Mouse (Mus musculus): ENCODE measurements around the gene Fam43a.

Fam43a gene

GRCm38 (mm10) chr16:30599491-30600268, at the start of gene Fam43a:
Fam43a (plus strand) TSS chr16:30599723.
- DNase-seq (ENCODE audit: low spot score in 2 of 2), result peak; percentile 63 to 70

DNA sequence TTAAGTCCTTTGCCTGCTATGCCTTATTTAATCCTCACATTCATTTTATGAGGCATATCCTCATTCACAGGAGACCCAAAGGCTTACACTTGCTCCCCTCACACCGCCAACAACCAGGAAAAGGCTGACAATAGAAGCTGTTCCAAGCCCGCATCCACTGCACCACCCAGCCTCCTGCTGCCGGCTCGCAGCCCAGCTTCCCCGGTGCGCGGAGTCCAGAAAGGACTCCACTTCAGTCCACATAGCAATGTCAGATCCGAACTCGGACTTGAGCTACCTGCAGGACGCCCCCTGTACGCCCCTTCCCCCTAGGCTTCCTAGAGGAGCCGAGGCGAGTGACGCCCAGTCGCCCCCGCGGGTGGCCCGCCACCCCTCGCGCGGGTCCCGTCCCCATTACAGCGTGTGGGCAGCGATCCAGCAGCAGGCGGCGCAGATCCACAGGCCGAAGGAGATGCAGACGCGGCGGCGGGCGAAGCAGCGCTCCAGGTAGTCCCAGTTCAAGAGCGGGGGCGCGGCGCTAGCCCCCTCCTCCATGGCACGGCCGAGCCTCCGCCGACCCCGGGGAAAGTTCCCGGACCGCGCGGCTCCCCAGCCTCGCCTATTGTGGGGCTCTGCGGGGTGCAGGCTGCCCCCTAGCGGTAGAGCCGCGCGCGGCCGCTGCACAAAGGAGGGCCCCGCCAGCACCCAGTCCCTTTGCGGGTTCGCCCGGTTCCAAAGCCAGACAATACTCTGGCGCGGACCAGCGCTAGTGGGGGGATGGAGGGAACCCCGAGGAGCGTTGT, 49.4 kb upstream of the Fam43a start:
- peak; percentile 48 to 79 for DNase-seq (ENCODE audit: low spot score in 2 of 2)

DNA sequence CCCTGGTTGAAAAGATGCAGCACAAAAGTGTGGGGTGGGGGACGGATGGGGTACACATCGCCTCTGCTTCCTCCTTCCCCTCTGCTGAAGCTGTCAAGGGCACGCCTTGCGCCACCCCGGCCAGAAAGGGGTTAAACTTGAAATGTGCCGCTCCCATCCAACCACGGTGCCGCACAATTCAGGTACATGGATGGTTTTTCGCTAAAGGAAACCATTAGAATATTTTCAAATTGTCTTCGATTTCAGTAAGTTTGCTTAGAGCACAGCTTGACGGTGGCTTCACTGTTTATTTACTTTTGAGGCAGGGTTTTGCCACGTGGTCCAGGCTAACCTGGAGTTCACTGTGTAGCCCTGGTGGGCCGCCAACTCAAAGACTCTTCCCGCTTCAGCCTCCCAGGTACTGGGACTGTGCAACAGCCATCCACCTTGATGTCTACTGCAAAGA, 48.8 kb upstream of the Fam43a start, which contains the start of gene Tmem44:
TSS of gene Tmem44 (minus strand) at position 95 of the 445 bp plus-strand sequence.
- DNase-seq (ENCODE audit: low spot score in 2 of 2), result no peak

DNA sequence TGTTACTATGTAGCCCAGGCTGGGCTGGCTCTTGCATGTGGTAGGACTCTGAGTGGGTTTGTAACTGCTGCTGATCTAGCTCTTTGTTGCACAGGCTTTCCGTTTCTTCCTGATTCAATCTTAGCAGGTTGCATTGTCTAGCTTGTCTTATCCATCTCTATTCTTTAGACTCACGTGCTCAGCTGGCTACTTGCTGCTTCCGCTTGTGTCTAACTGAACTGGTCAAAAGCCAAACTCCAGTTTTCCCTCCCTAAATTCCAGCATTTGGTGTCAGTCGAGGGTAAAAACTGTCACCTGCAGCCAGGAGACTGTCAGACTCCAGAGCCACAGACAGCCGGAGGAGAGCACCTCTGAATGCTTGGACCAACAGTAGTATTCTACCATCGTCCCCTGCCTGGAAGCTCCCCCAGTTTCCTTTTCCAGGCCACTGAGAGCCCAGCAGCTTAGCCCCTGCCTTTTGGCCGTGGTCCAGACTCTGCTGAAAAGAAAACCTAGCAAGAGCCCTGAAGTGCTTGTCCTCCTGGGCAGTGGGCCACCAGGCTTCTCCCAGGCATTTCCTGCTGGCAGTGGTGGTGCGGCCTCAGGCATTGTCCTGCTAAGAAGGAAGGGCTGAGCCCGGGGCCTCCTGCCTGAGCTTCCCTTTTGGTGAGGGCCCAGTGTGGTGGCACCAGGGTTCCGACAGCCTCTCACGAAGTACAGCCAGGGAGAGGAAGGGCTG, 46.7 kb upstream of the Fam43a start:
- no peak for DNase-seq (ENCODE audit: low spot score in 2 of 2)

- DNase-seq (ENCODE audit: low spot score in 2 of 2), result no peak
Observed at GRCm38 (mm10) chr16:30554109-30554508, 45.4 kb upstream of the Fam43a start.

GRCm38 (mm10) chr16:30559312-30559992, 40.1 kb upstream of the Fam43a start:
- DNase-seq (ENCODE audit: low spot score in 2 of 2), result no peak

- no peak for DNase-seq (ENCODE audit: low spot score in 2 of 2)
Observed at GRCm38 (mm10) chr16:30560601-30561000, 38.9 kb upstream of the Fam43a start.

- DNase-seq (ENCODE audit: low spot score in 2 of 2), result no peak
Observed at GRCm38 (mm10) chr16:30565631-30566030, 33.9 kb upstream of the Fam43a start.

DNA sequence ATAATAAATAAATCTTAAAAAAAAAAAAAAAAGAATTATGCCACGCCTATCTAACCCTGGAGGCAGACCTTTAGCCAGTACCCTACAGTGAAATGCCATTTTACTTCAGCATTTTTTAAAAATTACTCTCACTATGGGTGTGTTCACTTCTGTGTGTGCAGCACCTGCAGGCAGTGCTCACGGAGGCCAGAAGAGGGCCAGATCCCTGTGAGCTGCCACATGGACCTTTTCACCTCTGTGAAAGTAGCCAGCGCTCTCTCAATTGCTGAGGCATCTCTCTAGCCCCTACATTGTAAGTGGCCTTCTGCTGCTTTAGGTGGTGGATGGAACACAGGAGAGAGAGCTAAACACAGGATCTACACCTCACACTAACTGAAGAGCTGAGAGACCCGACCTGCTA, 29.4 kb upstream of the Fam43a start:
- DNase-seq (ENCODE audit: low spot score in 2 of 2), result no peak

DNA sequence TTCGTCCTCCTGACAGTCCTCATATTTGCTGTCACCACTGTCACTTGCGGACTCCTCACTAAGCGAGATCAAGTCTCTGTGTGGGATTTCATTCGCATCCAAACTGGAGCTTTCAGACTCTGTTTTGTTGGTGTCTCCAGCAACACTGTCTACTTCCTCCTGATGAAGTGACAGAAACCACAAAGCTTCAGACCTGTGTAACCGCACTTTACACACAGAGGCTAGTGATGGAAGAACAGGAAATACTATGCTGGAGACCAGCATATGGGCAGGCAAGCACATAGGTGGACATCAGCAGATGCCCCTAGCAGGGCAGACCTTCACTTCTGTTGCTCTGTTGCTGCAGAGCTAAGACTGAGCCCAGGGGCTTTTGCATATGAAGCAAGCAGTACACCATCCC, 28.1 kb upstream of the Fam43a start:
- no peak for DNase-seq (ENCODE audit: low spot score in 2 of 2)

- no peak for DNase-seq (ENCODE audit: low spot score in 2 of 2)
Observed at GRCm38 (mm10) chr16:30572239-30572638, 27.3 kb upstream of the Fam43a start.

- no peak for DNase-seq (ENCODE audit: low spot score in 2 of 2)
Observed at GRCm38 (mm10) chr16:30575815-30576214, 23.7 kb upstream of the Fam43a start.

DNA sequence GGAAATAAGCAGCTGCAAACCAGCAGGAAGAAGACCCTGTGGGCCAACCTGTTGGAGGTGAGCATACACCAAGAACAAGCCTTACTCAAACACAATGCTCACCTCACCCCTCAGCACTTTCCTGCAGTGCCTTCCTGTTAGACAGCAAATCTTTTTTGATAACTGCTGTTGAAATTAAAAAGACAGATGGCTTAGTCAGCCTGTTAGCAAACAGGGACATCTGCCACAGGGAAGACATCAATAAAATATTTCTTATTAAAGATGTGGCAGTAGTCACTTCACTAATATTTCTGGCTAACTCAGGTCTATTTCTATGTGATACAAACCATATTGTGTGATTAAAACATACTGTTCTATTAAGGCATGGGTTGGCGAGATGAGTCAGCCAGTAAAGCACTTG, 23.1 kb upstream of the Fam43a start:
- no peak for DNase-seq (ENCODE audit: low spot score in 2 of 2)

GRCm38 (mm10) chr16:30580765-30581164, 18.8 kb upstream of the Fam43a start:
- DNase-seq (ENCODE audit: low spot score in 2 of 2), result no peak

DNA sequence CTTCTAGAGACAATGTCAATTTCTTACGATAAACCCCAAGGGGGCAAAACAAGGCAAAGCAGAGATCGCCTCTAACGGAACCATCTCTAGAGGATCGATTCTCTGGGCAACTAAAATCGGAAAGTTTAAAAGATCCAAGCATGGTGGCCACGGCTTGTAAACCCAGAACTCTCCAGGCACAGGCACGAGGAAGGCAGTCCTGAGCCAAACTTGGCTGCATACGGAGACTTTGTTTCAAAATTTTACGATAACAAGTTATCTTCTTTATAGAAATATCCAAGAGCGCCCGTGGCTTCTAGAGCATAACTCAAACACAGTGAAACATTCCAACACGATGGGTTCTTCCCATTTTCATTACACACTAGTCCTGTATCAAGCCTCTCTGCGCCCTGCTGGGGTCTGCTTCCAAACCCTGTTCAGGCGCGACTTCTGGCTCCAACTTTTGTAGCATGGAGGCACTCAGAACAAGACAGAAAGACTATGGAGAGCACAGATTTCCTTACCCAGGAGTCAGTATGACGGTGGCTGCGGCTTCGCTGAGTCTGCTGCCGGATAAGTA, 12.5 kb upstream of the Fam43a start:
- no peak for DNase-seq (ENCODE audit: low spot score in 2 of 2)

DNA sequence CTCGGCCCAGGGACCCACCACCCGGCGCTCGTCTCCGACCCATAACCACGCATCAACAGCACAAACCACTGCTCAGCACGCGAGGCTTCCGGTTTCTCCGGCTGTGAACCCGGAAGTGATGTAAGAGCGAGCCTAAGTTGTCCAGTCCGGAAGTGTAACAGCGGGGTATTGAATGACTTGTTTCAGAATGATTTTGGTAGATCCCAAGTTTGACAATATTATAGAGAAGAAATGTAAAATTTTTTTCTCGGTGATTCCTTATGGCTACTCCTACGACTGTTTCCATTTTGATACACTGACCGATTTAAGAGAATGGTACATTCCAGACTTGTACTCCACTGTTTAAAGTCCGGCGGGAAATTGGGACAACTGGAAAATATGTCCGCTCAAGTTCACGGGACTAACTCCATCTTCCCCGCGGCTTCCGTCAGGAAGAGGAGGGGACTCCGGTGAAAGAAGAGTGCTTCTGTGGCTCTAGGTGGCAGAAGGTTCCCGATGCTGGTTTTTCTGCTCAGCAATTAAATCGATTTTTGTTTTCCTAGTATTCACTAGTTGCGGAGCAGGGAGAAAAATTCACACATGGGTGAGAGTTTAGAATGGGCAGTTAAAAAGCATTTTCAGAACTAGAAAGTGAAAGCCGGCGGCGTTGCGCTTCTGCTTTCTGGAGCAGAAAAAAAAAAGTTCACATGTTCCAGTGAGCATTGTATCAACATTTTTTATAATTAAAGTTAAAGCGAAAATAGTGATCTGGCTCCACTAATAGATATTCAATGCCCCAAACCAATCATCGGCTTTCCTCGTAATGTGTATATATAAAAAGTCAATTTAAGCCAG, 11.8 kb upstream of the Fam43a start, which contains the start of gene Lsg1:
TSS of gene Lsg1 (minus strand) at position 99 of the 834 bp plus-strand sequence.
- DNase-seq (ENCODE audit: low spot score in 2 of 2), result peak; percentile 82 to 87

GRCm38 (mm10) chr16:30590264-30591209, 9.0 kb upstream of the Fam43a start:
- DNase-seq (ENCODE audit: low spot score in 2 of 2), result no peak

- DNase-seq (ENCODE audit: low spot score in 2 of 2), result no peak
Observed at GRCm38 (mm10) chr16:30591990-30592389, 7.5 kb upstream of the Fam43a start.

DNA sequence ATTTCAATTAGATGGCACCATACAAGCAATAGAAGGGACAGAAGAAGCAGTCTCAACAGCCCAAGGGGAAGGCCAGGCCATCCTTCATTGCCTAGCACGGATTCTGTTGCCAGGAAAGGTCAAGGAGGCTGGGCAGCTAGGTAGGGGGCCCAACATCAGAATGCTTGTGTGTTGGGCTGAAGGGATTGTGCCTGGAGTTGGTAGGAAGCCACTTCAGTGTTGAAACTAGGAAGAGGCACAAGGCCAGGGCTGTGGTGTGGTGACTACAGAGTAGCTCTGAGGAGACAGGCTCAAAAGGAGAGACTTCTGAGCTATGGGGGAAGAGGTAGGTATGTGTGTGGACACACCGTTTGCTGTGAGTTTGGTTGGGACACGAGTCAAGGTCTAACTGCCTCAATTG, 4.2 kb upstream of the Fam43a start:
- DNase-seq (ENCODE audit: low spot score in 2 of 2), result no peak
